Mouse (Mus musculus) adipocyte (in vitro differentiated cells): ENCODE results near the gene Dstn.

Experiments used
- DNase-seq: peaks from one replicate; pipeline ENCODE4 v3.0.0-alpha.2; 2016; ENCODE audit warnings: low spot score

Dstn gene

DNA sequence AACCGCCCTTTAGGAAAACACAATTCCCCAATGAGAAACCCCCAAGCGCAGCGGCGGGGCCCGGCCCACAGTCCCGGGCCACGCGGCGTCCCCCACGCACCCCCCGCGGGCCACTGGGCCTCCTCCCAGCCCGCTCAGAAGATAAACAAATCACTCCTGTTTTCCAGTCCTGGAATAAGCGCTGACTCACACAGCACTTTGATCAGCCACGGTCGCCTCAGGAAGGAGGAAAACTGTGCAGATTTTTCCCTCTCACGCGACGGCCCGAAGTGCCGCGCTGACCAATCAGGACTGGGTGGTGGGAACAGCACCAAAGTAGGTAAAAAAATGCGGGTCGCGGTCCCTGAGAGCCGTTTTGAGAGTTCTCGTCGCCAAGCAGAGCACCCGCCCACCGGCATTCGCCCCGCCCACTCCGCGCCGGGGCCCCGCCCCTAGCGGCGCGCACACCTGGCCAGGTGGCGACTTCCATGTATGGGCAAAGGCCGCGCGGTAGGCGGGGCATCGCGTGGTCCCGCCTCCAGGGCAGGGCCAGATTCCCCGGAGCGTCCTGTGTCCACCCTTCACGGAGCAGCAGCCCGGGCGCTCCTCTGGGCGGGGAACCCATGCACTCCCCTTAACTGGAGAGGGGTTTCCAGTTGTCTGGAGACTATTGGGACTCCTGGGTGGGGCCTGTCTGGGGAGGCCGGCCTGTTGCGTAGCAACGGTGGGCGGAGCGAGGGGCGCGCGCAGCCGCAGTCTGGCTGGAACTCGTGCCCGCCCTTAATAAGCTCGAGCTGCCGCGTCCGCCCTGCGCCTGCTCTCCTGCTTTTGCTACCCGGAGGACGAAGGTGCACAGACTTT lies at the start of gene Dstn:
Gene Dstn (plus strand): TSS at position 561 of the 840 bp plus-strand sequence.
- DNase-seq: peak; percentile 96

DNA sequence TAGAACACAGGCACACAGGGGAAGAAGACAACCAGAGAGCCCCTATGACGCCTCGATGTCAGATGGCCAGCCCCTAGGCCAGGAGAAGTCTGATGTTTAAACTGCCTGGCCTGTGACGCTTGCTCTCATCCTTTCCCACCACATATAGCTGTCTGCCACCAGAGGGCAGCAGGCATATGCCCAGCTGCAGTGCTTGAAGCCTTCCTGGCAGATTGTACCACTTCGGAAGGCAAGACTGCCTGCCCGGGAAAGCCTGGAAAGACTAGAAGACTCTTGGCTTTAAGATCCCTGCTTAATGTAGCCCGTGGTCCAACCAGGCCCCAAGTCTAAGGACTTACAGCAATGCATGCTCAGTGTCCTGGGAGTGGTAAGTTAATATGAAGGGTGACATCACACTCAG lies 47.8 kb upstream of the Dstn start:
- peak; percentile 92 for DNase-seq

DNA sequence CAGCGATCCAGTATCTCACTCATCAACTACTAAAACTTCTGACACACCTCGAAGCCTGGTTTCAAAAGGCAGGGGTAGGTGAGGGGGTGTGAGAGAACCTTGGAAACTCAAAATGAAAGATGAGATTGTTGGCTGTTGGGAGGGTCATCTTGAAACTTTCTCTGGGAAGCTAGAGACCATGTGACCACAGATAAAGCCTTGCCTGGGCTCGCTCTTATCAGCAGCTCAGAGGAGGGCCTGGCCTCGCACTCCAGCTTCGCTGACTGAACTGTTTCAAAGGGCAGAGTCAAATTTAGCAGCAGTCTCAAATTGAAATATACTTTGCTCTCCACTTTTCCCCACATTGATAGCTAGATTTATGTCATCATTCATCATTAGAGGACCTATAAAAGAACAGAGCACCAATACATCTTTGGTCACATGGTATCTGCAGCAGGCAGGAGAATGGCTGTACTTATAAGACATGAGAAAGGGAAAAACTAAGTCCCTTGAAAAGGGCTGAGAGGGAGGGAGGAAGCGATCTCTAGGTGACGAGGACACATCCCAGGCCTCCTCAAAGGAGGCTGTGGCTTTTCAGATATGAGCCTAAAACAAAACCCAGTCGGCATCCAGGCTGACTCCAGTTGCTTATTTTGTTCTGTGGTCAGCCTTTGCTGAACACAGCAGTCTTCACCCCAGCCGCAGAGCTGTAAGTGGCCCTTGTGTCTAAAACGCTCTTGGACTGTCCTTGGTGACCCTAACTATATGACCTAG lies 44.0 kb upstream of the Dstn start:
- DNase-seq: no peak

DNA sequence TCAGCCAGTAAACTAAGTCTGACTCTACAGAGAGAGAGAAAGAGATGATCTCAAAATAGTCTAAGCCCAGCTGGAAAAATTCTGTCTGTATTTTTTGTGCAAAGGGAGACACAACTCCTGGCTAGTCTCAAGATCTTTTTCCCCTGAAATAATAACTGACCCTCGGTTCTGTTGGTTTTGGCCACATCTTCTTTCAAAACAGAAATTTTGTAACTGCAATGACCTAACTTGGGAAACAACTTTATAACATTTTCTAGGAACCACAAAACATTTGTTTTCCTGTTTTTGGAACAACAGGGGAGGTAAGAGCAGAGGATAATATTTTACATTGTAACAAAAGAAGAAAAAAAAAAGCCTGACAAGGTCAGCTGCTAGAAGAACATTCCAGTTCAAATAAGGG lies 39.1 kb upstream of the Dstn start:
- peak; percentile 82 for DNase-seq

DNA sequence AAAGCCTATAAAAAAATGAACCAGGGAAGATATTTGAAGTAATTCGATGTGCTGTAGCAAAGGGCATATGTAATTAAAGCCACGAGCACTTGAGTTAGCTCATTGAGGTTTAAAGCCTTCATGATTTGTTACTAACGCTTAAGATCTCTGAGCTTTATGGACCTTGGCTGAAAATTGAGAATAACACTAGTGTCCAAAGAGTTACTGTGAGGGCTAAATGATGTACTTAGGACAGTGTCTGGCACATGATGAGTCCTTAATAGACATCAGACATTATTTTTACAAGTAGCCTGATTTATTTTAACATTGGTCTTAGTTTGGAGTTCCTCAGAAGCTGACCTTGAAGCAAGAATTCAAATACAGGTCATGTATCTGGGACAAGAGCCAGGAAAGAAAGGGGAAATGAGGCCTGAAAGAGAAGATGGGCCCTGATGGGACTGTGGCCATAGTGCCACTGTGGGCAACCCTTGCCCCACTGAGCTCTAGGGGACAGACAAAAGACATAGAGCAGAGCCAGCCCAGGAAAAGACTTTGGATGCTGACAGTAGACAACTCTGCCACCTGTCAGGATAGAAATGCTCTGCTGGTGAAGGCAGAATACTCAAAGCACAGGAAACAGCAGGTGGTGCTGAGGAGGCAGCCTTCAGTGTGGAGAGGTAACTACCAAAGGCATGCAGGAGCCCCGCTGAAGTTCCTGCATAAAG lies 38.0 kb upstream of the Dstn start:
- no peak for DNase-seq

DNA sequence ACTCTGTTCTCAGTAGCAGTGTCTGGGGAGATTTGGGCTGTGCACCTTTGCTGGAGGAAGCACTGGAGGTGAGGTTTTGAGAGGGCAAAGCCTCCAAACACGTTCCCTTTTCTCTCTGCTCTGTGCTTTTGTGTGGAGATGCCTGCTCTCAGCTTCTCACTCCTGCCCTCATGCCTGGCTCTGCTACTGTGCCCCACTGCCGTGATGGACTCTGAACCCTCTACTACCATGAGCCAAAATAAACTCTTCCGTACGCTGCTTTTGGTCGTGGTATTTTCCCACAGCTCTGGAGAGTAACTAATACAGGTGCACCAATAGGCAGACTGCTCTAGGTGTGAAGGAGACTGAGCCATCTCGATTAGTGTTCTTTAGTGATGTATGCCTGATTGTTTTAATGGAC lies 35.8 kb upstream of the Dstn start:
- no peak for DNase-seq

DNA sequence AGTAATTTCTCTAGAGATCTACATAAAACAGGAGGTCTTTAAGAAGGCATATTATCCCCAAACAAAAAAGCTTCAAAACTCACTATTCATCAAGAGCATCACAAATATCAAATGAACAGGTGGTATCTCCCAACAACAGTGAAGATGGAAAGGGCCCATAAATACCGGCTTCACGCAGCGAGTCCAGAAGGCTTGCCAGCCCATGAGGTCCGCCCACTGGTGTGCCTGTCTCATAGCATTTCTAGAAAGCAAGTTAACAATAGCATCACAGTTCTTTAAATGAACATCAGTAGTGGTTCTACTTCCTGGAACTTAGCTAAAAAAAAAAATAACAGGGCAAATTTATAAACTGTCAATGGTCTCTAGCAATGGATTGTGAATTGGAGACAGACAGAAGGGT lies 33.1 kb upstream of the Dstn start:
- no peak for DNase-seq

DNA sequence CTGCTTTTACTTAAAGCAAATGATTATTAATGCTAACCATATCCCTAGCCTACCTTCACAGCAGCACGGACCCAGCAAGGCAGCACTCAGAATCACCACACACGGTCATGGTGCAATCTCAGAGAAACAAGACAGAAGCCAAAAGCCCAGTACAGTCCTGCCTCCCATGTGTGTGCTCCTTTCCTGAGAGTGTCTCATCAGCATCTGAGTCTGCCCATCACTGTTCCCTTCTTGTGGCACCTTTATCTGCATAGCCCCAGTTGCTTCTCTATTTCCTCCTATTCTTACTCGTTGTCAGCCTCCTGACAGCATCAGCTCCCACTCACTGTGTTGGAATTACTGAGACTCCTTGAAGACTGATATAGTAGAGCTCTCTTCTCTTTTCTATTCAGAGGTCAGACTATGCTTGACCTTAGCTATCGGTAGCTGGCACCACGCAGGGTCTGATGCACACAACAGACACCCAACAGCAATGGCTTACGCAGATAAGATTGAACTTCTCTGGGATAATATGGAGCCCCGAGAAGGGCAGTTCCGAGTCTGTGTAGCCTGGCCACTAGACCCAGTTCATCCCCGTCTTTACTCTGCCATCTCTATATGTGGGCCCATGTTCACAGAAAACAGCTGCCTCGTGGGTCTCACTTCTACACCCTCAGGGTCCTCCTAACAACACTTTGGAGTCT lies 32.4 kb upstream of the Dstn start:
- DNase-seq: no peak

DNA sequence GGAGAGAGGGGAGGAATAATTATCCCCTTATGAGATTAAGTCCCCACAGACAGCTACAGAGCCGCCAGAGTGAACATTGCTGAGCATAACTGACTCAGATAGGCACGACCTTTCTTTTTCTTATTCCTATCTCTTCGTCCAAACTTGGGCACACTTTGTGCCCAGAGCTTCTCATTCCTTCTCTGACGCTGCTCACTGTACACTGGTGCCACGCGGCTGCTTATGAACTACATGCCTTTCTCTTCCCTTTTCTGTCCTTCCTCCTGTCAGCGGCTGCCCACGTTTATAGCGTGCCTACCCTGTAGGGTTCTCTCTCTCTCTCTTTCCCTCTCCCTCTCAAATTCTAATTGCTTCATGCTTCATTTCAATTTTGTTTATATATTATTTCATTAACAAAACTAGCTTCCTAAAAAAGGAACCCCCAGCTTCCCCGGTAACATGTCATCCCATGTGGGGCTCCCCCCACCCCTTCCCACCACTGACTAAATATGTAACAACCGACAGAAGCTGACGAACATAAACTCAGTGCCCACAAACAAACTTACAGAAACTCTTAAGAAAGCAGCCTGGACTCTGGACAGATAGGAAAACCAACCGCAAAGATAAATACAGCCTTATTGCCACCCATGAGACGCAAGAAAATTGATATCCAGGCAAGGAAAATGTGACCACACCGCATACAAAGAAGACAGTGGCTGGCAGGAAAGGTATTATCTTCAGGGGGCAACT lies 25.8 kb upstream of the Dstn start:
- DNase-seq: no peak

DNA sequence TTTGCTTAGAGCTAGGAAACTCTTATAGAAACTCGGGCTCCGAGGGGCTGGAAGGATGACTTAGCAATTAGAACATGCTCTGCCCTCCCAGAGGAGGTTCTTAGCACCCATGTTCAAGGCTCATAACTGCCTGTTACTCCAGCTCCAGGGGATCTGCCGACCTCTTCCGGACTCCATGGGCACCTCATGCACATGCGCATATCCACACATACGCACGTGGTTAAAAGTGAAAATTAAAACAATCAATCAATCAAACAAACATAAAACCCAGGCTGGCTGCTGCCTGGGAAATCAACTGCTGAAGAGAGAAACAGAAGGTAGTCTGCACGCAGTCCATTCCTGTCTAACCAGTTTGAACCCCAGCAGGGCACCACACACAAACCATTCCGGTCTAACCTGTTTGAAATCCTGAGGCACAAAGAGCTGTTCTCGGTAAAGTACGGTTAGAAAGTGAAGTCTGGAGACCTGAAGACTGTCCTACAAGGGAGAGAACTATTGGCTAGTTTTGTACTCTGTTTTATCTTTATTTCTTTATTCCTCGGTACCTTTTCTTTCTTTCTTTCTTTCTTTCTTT lies 25.2 kb upstream of the Dstn start:
- DNase-seq: no peak

DNA sequence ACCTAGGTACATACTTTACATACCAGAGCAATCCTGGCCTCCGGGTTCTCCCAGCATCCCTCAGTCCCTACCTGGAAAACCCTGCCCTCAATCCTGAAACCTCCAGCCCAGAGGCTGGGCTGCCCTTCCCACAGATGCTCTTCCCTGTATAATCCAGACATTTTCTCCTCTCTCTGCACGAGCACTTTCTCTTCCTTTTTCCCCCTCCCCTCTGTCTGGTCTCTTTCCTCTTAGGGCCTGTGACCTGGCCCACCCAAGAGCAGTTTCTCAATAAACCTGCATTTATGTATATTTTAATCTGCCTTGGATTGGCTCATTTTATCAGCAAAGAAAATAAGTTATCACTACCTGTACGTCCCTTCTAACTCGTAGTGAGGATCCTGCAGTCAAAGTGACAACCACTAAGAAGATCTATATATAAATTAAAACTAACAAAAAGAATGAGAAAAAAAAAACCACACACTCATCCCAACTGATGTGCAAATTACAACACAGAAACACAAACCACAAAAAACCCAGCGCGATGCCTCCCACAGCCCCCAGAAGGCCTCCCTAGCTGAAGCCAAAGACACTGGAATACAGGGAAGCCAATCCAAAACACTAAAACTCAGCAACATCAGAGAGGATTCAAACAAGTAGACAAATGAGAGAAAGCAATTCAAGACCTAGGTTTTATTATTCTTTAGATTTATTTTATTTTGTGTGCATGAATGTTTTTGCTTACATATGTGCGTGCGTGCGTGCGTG lies 23.6 kb upstream of the Dstn start:
- DNase-seq: no peak

DNA sequence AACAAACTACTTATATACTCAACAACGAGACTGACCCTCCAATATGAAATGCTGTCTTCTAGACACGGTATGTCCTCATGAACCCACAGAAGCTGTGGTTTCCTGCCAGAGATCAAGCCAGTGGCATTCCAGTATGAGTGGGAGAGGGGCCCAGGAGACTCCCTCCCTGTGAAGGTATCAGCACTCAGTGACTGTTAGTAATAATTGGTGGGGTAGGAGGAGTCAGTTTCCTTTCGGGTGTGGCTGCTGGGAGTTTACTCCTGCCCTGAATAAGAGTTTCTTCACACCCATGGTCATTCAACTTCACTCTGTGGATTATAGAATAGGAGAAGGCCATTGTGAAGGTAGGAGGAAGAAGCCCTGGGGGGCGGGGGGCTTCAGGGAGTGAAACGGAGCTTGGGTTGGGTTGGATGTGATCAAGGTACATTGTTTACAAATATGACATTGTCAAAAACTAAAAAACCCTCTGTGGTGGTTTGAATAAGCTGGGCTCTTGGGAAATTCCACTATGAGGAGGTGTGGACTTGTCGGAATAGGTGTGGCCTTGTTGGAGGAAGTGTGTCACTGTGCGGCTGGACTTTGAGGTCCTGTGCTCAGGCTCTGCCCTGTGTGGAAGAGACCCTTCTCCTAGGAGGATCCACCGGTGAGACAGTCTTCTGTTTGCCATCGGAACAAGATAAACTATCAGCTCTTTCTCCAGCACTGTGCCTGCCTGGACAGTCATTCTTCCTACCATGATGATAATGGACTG lies 15.5 kb upstream of the Dstn start:
- DNase-seq: no peak

DNA sequence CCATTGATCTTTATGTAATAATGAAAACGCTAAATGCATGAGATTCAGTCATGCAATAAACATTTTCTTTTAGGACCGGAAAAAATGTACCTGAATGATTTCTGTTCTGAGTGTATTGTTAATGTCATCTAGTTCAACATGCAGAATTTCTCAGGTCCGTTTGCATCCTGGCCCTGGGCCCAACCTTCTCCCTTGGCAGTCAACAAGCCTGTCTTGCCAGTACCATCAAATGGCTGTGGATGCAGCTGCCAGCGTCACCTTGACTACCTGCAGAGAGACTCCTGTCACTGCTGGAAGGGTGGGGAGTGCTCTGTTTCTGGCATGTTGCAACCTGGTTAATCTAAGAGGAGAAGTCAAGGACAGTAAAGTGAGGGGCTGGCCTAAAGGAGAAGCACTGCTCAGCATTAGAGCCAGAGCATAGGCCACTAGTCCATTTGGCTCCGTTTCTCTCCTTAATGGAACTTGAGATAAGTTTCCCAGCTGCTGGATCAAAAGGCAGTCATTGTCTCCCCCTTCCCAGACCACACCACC lies 14.2 kb upstream of the Dstn start:
- no peak for DNase-seq

DNA sequence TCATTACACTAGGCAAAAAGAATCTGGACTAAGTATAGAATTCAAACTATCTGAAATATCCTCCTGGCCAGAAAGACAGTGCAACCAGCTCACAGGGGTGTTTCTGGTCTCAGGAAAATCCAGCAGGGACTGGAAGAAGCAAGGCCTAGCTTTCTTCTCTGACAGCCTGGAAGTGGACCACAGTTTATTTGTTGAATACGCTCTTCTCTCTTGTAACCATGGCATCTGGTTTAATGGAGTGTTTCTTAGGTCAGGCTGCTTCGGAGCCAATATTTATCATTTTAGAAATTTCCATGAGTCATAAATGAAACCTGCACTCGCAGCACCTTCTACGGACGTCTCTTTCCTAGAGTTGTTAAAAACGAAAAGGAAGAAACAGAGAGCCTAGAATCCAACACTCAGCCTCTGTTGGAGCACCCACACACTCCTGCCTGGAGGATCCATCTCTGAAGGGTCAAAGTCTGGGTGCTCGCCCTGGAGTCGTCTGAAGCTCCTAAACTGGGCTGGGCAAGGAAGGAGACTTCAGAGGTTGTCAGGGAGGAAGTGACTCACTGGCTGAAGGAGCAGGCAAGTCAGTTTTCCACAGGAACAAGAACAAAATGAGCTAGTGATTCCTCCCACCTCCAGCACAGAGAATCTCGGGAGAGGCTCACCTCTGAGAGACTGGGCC lies 11.6 kb upstream of the Dstn start:
- peak; percentile 38 for DNase-seq

DNA sequence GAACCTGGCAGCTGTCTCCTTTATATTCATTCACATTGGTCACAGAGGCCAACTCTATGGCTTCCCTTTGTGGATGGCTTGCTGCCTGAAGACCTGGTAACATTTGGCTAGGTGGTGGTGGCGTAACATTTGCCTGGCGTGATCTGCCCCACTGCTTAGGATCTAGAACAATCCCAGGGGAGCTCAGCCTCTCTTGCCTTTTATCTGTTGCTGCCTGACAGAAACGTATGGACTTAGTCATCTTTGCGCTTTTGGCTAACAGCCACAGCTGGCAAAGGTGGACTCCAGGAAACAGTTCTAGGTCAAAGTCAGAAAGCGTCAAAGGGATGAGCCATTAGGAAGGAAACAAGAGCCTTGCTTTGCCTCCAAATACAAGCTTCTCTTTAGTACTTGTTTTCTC lies 10.2 kb upstream of the Dstn start:
- peak; percentile 23 for DNase-seq

DNA sequence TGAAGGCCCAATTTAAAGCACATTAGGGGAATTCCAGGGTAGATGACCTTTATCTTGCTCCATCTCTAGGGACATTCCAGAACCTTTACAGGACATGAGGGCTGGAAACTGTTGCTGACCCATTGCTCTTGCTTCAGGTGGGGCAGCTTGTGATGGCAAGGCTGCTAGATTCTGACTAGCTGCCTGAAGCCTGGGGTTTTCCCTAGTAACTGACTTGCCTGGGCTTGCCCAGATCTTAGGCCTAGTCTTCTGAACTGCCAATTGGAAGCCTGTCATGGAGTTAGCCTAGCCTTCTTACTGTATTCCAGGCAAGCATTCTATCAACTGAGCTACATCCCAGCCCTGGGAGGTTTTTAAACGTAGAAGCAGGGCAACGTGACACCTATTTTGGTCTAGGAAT lies 5.9 kb upstream of the Dstn start:
- DNase-seq: no peak

DNA sequence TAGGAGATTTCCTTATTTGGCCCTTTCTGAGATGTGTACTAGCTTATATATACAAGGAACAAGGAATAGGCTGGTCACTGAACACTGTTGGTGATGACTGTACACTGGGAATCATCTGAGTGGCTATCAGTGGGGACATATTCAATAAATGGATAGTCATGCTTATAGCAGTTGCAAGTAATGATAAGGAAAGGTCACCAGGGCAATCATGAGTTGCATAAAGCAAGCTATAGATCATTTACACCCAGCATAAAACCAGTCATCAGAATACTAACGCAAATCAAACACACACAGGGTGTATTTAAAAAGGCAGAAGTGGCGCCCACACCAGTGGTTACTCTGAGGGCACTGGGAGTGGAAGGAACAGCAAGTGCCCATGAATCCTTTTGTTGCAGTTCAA lies 2.9 kb upstream of the Dstn start:
- no peak for DNase-seq

DNA sequence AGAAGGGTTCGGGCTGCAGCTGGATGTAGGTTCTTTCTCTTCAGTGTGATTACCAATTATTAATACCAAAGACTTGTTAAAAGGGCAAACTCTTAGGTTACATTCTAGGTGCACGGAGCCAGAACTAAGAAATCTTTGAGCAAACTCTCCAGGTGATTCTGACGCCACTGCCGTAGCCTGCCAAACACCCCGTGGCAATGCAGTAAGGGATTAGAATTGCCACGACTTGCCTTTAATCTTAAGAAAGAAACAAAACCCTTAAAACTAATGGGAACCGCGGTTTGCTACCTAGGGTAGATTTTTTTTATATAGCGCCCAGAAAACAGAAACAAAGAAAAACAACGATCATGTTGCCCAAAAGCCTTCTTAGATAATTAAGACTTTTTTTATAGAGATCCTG lies 899 bp upstream of the Dstn start:
- no peak for DNase-seq

DNA sequence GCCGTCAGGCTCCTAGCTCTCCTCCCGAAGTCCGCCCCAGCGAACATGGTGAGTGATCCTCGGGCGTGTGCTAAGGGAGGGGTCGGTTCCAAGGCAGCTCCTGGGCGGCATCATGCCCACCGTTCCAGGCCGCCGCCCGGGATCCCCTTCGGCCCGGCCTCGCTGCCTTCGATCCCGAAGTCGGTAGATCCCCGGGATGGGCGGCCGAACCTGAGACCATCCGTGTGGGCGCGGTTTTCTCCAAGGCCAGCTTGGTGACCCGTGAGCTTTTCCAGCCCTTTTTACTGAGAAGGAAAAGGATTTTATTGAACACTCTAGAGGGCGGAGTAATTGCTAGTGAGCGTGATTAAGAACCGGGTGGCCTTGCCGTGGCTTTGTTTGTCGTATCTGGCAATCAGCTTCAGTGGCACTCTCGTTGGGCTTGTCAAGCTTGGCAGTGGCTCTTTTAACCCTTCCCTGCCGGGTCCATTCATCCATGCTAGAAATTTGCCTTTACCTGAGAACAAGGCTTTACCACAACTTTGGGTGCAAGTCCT lies 548 bp downstream of the Dstn start:
- DNase-seq: peak; percentile 78
